Mouse (Mus musculus): Measurements from ENCODE around the gene Slc35b1.
A peak's percentile ranks its signal among the peaks of the same experiment; 100 is the strongest.

DNA sequence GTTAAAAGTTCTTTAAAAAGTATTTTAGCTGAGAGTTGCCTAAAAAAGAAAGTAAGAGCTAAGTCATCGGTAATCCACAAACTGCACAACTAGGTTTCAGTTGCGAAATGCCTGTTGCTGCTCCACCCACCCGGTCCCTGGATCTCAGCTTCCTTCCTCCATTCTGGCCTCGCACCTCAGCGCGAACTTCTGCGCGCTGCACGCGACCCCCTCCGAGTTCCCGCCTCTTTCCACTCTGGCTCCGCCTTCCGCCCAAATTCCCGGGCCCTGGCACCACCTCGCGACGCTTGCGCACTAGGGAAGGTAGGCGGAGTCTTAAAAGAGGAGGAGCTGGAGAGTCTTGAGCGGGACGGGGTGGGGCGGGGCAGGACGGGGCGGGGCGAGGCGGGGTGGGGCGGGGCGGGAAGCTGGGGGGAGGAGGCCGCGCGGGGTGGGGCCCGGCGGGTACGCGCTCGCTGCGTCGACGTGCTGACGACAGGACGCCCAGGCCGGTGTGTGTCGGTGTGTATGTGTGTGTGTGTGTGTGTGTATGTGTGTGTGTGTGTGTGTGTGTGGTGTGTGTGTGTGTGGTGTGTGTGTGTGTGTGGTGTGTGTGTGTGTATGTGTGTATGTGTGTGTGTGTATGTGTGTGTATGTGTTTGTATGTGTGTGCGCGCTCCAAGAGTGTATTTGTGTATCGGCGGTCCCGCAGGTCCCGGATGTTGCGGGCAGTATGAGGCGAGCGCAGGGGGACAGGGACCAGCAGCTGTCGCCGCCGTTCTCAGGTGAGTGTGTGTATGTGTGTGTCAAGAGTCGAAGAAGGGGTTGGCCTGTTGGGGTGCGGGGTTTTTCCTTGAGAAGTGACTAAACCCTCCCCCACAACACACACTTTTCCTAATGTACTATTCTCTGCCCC lies 29.4 kb downstream of the Slc35b1 start, which contains the start of gene Spop:
- TF ChIP-seq CTCF (IDR thresholded peaks at IDR 0.05) (0 out of 2 replicates have a peak, but pooled peaks have one; percentile 0), EP300 (IDR thresholded peaks at IDR 0.05) (0 out of 2 replicates have a peak, but pooled peaks have one; percentile 43)

All from lung, postnatal 0 days (tissue).